Mouse (Mus musculus): ENCODE measurements around the gene Gtf2f2.

Gtf2f2 gene

DNA sequence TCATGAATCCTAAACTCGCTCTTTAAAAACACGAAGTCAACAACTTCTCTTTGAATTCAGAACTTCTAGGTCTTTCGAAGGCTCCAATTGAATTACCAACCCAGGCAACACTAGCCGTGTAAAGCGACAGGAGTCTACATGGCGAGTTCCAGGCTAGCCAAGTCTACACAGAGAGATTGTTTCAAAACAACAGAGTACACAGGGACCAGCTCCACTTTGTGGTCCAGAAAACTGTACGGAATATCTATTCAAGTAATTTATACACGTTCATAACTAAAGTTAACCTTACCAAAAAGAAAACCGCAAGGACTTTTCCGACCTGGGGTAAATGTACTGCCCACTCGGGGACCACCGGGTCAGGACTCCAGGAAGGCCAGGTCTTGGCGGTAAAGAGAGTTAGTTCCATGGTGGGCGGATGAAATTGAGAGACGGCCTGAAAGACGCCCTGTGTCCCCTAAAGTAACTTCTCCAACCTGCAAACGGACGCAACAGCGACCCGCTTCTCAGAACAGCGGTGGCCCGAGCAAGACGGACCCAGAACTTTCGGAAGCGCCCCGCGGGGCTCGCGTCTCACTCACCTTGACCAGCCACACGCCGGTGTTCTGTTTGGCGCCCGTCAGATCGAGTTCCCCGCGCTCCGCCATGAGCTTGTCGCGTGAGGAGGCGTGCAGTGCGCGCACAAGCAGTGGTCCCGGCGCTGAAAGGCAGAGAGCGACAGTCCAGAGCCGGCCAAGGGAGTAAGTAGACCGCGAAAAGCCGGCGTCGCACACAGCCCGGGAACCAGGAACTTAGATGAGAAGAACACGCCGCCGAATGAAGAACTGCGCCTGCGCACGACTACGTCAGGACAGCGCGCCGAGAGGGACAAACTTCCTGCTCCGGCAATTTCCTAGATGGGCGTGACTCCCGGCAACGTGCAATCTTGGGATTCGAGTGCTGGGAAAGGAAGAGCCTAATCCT, at the start of gene Gtf2f2:
Gene Gtf2f2 (minus strand): TSS at position 764 of the 960 bp plus-strand sequence.
- peak; percentile 25; the same call in 1 of the 2 replicates for TF ChIP-seq GATA4 (IDR thresholded peaks at IDR 0.05; ENCODE audit: insufficient replicate concordance, low read length)

DNA sequence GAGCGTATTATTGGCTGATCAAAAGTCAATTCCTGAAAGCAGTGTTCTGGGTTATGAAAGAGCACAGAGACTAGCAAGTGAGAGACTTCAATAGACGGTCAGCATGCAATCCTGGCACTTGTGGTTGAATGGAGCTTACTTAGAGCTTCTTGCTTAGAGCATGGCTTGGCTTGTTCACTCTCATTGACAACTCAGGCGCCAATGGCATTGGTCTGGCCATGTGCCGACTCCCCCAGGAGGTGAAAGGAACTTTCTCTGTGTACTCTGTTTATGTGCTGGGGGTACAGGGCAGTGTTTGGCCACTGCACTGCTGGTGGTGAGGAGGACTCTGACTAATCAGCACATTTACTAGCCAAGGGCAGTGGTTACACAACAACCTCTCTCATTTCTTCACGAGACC, 48.8 kb upstream of the Gtf2f2 start:
- TF ChIP-seq GATA4 (IDR thresholded peaks at IDR 0.05; ENCODE audit: insufficient replicate concordance, low read length): no peak

DNA sequence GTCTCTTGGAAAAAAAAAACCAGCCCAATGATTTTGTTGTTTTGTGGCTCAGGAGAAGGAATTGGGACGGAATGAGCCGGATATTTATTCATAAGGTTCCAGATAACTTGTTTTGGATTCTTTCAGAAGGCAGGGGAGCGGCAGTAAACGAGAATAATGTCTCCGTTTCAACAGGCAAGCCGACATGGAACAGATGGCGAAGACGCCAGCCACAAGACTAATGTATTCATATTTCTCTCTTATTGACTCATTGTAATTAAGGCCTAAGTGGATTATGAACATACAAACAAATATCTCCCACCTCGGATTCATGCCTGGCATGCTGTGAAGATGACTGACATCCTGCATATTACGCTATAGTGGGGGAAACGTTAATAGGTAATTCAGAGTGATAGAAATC, 43.1 kb upstream of the Gtf2f2 start:
- TF ChIP-seq GATA4 (IDR thresholded peaks at IDR 0.05; ENCODE audit: insufficient replicate concordance, low read length): no peak

DNA sequence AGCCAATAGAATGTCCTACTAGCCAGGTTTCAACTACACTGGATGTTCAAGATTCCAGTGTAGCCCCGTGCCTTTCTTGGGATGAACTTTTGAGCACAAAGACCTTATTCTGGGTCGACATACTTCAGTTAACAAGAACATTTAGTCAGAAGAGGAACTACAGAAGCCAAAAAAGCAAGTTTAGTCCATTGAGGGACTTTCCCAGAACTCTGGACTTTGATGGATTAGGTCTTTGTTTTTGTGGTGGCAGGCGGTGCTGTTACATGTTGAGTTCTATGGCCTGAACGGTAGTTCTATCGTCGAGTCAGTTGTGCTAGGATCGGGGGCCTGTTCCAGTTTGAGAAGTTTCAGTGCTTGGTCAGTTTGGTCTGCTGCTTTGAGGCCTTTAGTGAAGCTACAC, 41.3 kb upstream of the Gtf2f2 start:
- no peak for TF ChIP-seq GATA4 (IDR thresholded peaks at IDR 0.05; ENCODE audit: insufficient replicate concordance, low read length)

DNA sequence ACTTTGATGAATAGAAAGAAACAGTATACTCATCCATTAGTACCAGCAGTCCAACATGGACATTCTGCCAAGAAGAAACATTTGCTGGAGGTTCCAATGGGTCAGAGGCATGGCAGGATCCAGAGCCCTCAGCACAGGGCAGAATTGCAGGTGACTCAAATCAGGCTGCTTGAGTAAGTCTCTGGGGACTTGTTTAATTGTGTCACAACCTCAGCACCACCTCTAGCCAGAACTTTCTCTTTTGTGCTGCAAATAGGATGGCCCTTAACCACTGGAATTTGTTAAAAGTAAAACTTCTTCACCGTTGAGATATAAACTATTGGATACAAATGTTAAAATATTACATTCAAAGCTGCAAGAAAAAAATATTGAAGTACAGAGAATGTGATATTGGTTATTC, 35.1 kb upstream of the Gtf2f2 start:
- no peak for TF ChIP-seq GATA4 (IDR thresholded peaks at IDR 0.05; ENCODE audit: insufficient replicate concordance, low read length)

DNA sequence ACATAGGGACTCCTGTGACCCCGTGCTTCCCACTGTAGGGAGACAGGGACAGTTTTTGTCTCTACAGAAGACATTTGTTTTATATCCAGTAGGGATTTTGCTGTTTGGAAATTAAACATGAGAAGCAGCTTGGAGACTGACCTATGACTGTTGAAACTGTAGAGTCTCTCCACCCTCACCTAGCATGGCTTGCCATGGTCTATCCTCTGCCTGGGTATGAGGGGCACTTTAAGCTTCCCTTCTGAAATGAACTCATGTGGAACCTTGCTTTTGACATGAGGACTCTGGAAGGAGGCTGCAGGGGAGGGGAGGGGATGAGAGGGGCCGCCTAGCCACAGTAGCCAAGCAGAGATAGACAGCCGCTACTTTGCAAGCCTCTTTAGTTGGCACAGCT, 33.5 kb upstream of the Gtf2f2 start:
- no peak for TF ChIP-seq GATA4 (IDR thresholded peaks at IDR 0.05; ENCODE audit: insufficient replicate concordance, low read length)

DNA sequence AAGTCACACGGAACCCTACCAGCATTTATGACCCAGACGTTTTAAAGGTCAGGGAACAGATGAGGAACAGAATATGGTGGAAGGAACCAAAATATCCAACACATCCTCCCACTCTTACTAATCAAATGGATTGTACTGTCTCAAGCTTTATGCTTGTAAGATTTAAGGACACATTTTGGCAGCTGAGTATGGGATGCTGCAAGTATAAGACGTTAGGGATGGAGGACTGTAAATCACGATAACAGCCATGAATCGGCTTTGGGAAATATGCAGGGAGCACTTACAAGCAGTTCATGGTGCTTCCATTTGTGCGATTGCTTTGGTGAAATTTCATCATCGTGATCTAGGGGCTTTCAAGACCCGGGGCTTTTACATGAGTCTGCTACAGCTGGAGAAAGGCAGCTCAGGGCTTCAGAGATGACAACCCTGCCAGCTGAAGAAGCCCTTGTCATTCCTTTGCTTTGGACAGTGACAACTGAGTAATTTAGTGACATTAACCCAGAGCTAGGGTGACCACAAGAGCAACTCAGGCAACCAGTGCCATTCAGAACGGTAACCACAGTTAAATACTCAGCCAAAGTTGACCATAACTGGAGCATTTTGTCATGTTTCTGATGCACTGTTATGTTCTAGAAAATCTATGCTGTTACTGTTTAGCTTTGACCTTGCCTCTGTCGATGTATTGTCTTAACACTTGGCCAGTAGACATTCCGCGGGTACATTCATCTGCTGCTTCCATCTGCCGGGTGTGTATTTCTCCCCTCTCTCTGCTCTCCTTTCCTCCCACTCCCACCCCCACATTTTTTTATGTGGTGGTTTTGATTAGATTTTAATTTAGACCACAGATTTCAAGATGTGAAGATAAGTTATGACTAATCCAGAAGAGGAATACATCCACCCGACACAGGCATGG, 32.8 kb upstream of the Gtf2f2 start:
- no peak for TF ChIP-seq GATA4 (IDR thresholded peaks at IDR 0.05; ENCODE audit: insufficient replicate concordance, low read length)

DNA sequence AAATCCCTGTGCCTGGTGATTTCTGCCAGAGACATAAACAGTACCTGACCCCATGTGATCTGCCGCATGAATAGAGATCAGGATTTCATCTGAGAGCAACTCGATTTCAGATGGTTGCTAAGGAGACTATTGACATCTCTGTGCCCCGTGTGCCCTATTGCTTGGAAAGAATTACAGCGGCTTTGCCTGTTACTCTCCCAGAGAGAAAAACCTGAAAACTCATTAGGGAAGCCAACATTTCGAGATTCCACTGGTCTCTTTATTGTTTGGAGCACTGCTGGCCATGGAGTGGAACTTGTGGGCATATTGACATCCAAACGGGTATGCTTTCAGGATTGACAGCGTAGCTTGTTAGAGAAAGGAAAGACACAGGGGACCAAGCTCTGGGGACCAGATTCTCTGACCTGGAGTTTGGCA, 22.6 kb upstream of the Gtf2f2 start:
- no peak for TF ChIP-seq GATA4 (IDR thresholded peaks at IDR 0.05; ENCODE audit: insufficient replicate concordance, low read length)

DNA sequence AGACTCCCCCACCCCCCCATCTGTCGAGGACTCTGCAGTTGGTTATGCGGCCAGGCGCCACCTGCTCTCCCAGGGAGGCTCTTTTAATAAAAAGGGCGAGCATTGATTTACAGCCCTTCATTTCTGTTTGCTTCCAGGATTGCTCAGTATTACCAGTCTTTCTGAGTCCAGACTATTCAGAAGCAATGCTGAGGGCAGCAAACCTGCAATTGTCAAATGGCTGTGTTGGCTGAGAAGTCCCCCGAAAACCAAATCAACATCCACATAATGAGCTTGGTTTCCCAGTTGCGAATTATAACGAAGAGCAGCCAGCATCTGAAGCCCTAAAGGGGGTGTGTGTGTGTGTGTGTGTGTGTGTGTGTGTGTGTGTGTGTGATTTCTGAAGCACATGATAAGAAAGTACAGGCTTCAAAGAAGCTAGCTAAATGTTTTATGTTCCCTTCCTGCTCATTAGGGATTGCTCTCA, 22.0 kb upstream of the Gtf2f2 start:
- TF ChIP-seq GATA4 (IDR thresholded peaks at IDR 0.05; ENCODE audit: insufficient replicate concordance, low read length): no peak

DNA sequence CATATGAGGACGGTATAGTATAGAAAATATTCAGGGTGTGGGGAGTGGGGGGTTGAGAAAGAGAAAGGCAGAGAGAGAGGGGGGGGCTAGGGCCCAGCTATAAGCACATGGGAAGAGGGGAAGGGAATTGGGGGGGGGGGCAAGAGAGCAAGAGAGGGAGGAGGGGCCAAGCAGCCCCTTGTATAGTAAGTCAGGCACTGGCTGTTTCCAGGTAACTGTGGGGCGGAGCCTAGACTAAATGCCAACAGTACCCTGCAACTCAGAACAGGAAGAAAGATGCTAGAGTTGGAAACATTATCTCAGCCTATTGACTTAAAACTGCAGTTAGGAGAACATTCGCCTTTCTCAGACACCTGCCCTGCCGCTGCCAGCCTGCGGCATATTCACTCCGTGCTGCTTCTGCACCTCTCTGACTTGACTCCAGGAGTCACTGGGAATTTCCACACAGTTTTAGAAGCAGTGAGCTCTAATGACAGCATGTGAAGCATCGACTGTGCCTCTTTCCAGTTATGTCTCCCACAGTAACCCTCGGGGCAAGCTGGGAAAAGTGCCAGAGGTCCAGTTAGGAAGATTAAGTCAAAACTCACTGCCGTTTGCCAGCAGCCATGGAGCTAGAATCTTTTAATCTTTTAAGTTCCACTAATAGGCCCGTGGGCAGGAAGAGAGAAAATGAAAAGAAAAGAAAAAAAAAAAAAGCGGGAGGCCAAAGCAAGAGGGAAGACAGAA, 20.6 kb upstream of the Gtf2f2 start:
- no peak for TF ChIP-seq GATA4 (IDR thresholded peaks at IDR 0.05; ENCODE audit: insufficient replicate concordance, low read length)

DNA sequence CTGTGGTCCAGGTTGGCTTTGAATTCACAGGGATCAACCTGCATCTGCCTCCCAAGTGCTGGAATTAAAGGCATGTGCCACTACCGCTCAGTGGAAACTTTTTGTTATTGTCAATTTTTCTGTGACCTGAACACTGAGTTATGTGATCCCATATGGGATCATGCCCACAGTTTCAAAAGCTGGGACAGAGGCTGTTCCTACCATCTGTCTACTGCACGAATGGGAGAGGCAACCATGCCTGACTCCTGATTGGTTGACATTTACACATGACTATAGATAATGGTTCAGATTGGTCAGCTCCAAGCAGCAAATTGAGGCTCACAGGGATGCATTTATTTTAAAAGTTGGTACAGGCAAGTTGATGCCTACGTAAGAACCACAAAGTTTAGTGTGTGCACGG, 14.0 kb upstream of the Gtf2f2 start:
- TF ChIP-seq GATA4 (IDR thresholded peaks at IDR 0.05; ENCODE audit: insufficient replicate concordance, low read length): no peak

DNA sequence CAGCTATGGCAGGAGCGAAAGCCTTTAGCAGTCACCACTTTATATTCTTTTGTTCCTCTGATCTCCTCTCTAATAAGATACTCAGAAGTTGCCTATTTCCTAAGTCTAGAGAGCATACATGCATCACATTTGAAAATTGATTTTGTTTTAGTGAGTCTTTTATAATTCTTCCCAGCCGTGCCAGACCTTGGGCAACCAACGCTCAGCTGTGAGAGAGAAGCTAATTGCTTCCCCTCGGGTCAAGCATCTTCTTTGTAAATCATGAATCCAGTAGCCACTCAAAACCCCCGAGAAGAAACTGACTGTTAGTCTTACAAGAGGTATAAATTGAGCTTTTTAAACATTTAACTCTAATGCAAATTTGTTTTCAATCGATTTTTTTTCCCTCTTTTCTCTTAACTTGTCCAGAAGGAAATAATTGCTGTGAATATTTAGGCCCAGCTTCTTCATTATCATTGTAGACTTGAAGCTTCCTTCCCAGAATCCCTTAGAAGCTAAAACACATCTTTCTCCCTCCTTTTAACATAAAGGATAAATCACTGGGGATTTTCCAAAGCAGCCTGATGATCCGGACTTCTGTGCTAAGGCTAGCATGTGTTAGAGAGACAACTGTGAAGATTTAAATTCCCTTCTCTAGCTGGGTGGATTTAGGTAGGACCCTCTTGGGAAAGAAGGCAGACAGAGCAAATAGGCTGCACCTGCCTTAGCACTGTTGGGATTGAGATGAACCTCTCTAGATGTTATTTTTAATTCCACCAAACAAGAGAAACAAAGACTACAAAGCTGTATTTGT, 10.5 kb upstream of the Gtf2f2 start:
- TF ChIP-seq GATA4 (IDR thresholded peaks at IDR 0.05; ENCODE audit: insufficient replicate concordance, low read length): no peak

DNA sequence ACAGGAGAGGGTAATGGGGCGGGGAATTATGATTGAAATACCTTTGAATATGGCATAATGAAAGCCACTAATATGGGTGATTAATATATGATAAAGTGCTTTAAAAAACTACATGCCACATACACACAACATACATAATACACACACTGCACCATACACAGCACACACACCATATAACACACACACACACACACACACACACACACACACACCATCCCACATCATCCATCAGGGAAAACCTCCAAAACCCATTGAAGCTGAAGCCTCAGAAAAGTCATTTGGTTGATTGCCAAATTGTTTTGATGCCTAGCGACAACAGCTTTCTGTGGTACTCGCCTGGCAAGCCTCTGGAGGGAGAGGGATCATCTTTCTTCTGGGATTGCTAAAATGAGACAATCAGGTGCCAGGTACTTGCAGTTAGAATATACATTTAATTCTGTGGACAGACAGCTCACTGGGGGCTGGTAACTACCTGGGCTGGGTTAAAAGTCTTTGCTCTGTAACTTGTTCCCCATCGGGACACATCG, 9.7 kb upstream of the Gtf2f2 start:
- TF ChIP-seq GATA4 (IDR thresholded peaks at IDR 0.05; ENCODE audit: insufficient replicate concordance, low read length): no peak
